Mouse (Mus musculus) regulatory T cell (primary cell): ENCODE measurements around the gene Ctns.

Experiments used
- in situ Hi-C: fragments of 300-600 bp; cut with MboI, MseI; formaldehyde crosslinking; loops from one replicate; pipeline ENCODE4 v1.15.1; 2025; ENCODE audit warnings: high pct_unique_total_duplicates

The Ctns gene

GRCm38 (mm10) chr11:73144261-73144681, 54.6 kb downstream of the Ctns start:
- in situ Hi-C loops = no loop called here

GRCm38 (mm10) chr11:73137591-73138501, 61.0 kb downstream of the Ctns start, which contains the start of gene Haspin:
Gene Haspin, minus strand, starts transcription at chr11:73138294.
- in situ Hi-C loops = loop anchor here (5.0 to 10.0 kb wide), 2 partner anchors 123 to 144 kb away; partner anchors contain the start of gene Camkk1

- in situ Hi-C loops = loop anchor here (5.0 to 10.0 kb wide), 2 partner anchors 122 to 145 kb away; partner anchors contain the start of gene Camkk1
Measured at GRCm38 (mm10) chr11:73137116-73137515, 61.7 kb downstream of the Ctns start.

GRCm38 (mm10) chr11:73136587-73136986, 62.3 kb downstream of the Ctns start:
- in situ Hi-C loops = loop anchor here (5.0 to 10.0 kb wide), 2 partner anchors 122 to 146 kb away; partner anchors contain the start of gene Camkk1

- in situ Hi-C loops = loop anchor here (10.0 kb wide), 1 partner anchor 119 kb away; the partner anchor contains the start of gene Camkk1
Measured at GRCm38 (mm10) chr11:73134222-73134621, 64.6 kb downstream of the Ctns start.
